Mouse (Mus musculus) stomach, embryonic 15.5 days (tissue): ENCODE results near the gene Hoxa9. TPM values are rescaled to one million over a fixed set of nuclear protein-coding genes. Genes with fewer than 3 reads are reported as not detected.

Experiments
- ATAC-seq: fragments of 200-750 bp; cut with Nextera tagmentation; 2 replicates; pipeline ENCODE4 v1.8.0; 2017; ENCODE audit warnings: low read depth, moderate number of reproducible peaks, moderate TSS enrichment; ENCODE audit not compliant: insufficient read depth, low FRiP score
- H3K27ac ChIP-seq: fragments of 300-500 bp; sonication (generic); 2 replicates; pipeline ENCODE4 v1.5.1; 2015; ENCODE audit warnings: mild to moderate bottlenecking, inconsistent platforms
- H3K27me3 ChIP-seq: fragments of 300-500 bp; sonication (generic); replicated peaks from 2 replicates; pipeline ENCODE4 v1.6.1; 2015; ENCODE audit warnings: inconsistent platforms
- H3K36me3 ChIP-seq: fragments of 300-500 bp; sonication (generic); 2 replicates; pipeline ENCODE4 v1.6.1; 2015; ENCODE audit warnings: inconsistent platforms
- H3K4me1 ChIP-seq: fragments of 300-500 bp; sonication (generic); 2 replicates; pipeline ENCODE4 v1.6.1; 2015; ENCODE audit warnings: inconsistent platforms
- H3K4me2 ChIP-seq: fragments of 300-500 bp; sonication (generic); 2 replicates; pipeline ENCODE4 v1.6.1; 2015; ENCODE audit warnings: mild to moderate bottlenecking, inconsistent platforms
- H3K4me3 ChIP-seq: fragments of 300-500 bp; sonication (generic); replicated peaks from 2 replicates; pipeline ENCODE4 v1.5.1; 2015; ENCODE audit warnings: inconsistent platforms
- H3K9ac ChIP-seq: fragments of 300-500 bp; sonication (generic); 2 replicates; pipeline ENCODE4 v1.6.1; 2015; ENCODE audit warnings: inconsistent platforms
- H3K9me3 ChIP-seq: fragments of 300-500 bp; sonication (generic); 2 replicates; pipeline ENCODE4 v1.6.1; 2016; ENCODE audit warnings: inconsistent platforms
- WGBS: fragments of 180-500 bp; shearing (Covaris S2); methylation state at CpG from one replicate; pipeline ENCODE4 v1.1.7; 2015; 5-methylcytosine and 5-hydroxymethylcytosine counted together
- polyA plus RNA-seq: library from polyadenylated mRNA; unstranded; fragments of >200 nt; fragmentation: Nextera tagmentation; extraction: Ambion mirVana; gene quantifications from 2 replicates; pipeline ENCODE4 v1.2.1, GENCODE M21; 2015

The Hoxa9 gene
- 0.49 and 1.9 TPM in 2 replicates for polyA plus RNA-seq

- Histone ChIP-seq H3K27me3 (peaks cover 93% of the 10 kb centered on the region), H3K9ac (no peak within 1 kb of the TSS)
- 3% methylated on average over 22 of the region's 36 CpGs for WGBS
These were observed at the start of gene Hoxa9 for GRCm38 (mm10) chr6:52230516-52231165. Gene Hoxa9 (minus strand): TSS chr6:52231089.

GRCm38 (mm10) chr6:52276920-52277319 is 46.0 kb upstream of the Hoxa9 start:
- H3K36me3 ChIP-seq = no peaks in the 10 kb centered on the region
- no peak overlapping the region for H3K4me2 ChIP-seq
- H3K27me3 ChIP-seq = peaks cover 70% of the 10 kb centered on the region
- no peak overlapping the region for H3K9ac ChIP-seq
- no peak overlapping the region for H3K4me3 ChIP-seq
- H3K4me1 ChIP-seq = no peaks in the 10 kb centered on the region
- no peaks in the 10 kb centered on the region for H3K9me3 ChIP-seq
- 7% methylated on average over 5 of the region's 5 CpGs for WGBS
- H3K27ac ChIP-seq = no peak overlapping the region
- no peak for ATAC-seq

More at GRCm38 (mm10) chr6:52230516-52231165, at the start of gene Hoxa9:
- Histone ChIP-seq H3K4me3 (no peak within 1 kb of the TSS), H3K27ac (no peak within 1 kb of the TSS), H3K4me2 (no peak within 1 kb of the TSS), H3K4me1 (peaks cover 8% of the 10 kb centered on the region; the same call in 1 of the 2 replicates), H3K9me3 (no peaks in the 10 kb centered on the region), H3K36me3 (no peaks in the 10 kb centered on the region)
- ATAC-seq = no peak

- Histone ChIP-seq H3K27me3 (peaks cover 75% of the 10 kb centered on the region), H3K4me1 (no peaks in the 10 kb centered on the region), H3K36me3 (no peaks in the 10 kb centered on the region), H3K4me2 (no peak overlapping the region), H3K9ac (no peak overlapping the region), H3K27ac (no peak overlapping the region), H3K4me3 (no peak overlapping the region), H3K9me3 (no peaks in the 10 kb centered on the region)
- ATAC-seq = no peak
- WGBS = 5% methylated on average over 6 of the region's 6 CpGs
These were observed 45.5 kb upstream of the Hoxa9 start for GRCm38 (mm10) chr6:52276382-52276781.

GRCm38 (mm10) chr6:52275563-52276280 is 44.8 kb upstream of the Hoxa9 start:
- peaks cover 75% of the 10 kb centered on the region for H3K27me3 ChIP-seq
- H3K4me1 ChIP-seq = no peaks in the 10 kb centered on the region
- H3K4me2 ChIP-seq = no peak overlapping the region
- no peak overlapping the region for H3K27ac ChIP-seq
- 10% methylated on average over 8 of the region's 8 CpGs for WGBS
- H3K9me3 ChIP-seq = no peaks in the 10 kb centered on the region
- H3K4me3 ChIP-seq = no peak overlapping the region
- no peaks in the 10 kb centered on the region for H3K36me3 ChIP-seq
- no peak for ATAC-seq
- no peak overlapping the region for H3K9ac ChIP-seq

- no peak for ATAC-seq
- Histone ChIP-seq H3K27me3 (peaks cover 87% of the 10 kb centered on the region), H3K4me2 (no peak overlapping the region), H3K4me1 (no peaks in the 10 kb centered on the region), H3K4me3 (no peak overlapping the region), H3K27ac (no peak overlapping the region), H3K36me3 (no peaks in the 10 kb centered on the region), H3K9me3 (no peaks in the 10 kb centered on the region), H3K9ac (no peak overlapping the region)
- WGBS = 6% methylated on average over 11 of the region's 11 CpGs
These were observed 43.7 kb upstream of the Hoxa9 start for GRCm38 (mm10) chr6:52274576-52274975.

GRCm38 (mm10) chr6:52273656-52274280 is 42.9 kb upstream of the Hoxa9 start:
- no peaks in the 10 kb centered on the region for H3K36me3 ChIP-seq
- no peak overlapping the region for H3K27ac ChIP-seq
- H3K4me2 ChIP-seq = no peak overlapping the region
- ATAC-seq = no peak
- no peak overlapping the region for H3K9ac ChIP-seq
- H3K4me3 ChIP-seq = no peak overlapping the region
- H3K27me3 ChIP-seq = peaks cover 91% of the 10 kb centered on the region
- no peaks in the 10 kb centered on the region for H3K4me1 ChIP-seq
- WGBS = 4% methylated on average over 22 of the region's 22 CpGs
- no peaks in the 10 kb centered on the region for H3K9me3 ChIP-seq

GRCm38 (mm10) chr6:52272766-52273655 is 42.1 kb upstream of the Hoxa9 start:
- peaks cover 96% of the 10 kb centered on the region for H3K27me3 ChIP-seq
- no peaks in the 10 kb centered on the region for H3K9me3 ChIP-seq
- no peak overlapping the region for H3K4me3 ChIP-seq
- H3K27ac ChIP-seq = no peak overlapping the region
- ATAC-seq = no peak
- no peak overlapping the region for H3K9ac ChIP-seq
- 14% methylated on average over 21 of the region's 22 CpGs for WGBS
- no peak overlapping the region for H3K4me2 ChIP-seq
- no peaks in the 10 kb centered on the region for H3K4me1 ChIP-seq
- H3K36me3 ChIP-seq = no peaks in the 10 kb centered on the region

GRCm38 (mm10) chr6:52270494-52271480 is 39.9 kb upstream of the Hoxa9 start:
- Histone ChIP-seq H3K9me3 (no peaks in the 10 kb centered on the region), H3K4me2 (no peak overlapping the region), H3K36me3 (no peaks in the 10 kb centered on the region), H3K27me3 (peaks cover 92% of the 10 kb centered on the region), H3K4me1 (no peaks in the 10 kb centered on the region), H3K27ac (no peak overlapping the region), H3K9ac (no peak overlapping the region), H3K4me3 (no peak overlapping the region)
- WGBS = 7% methylated on average over 23 of the region's 23 CpGs
- ATAC-seq = no peak

GRCm38 (mm10) chr6:52268756-52269155 is 37.9 kb upstream of the Hoxa9 start:
- H3K4me1 ChIP-seq = no peaks in the 10 kb centered on the region
- no peak overlapping the region for H3K9ac ChIP-seq
- H3K4me2 ChIP-seq = no peak overlapping the region
- ATAC-seq = no peak
- no peak overlapping the region for H3K4me3 ChIP-seq
- H3K27me3 ChIP-seq = peaks cover 93% of the 10 kb centered on the region
- no peaks in the 10 kb centered on the region for H3K36me3 ChIP-seq
- no peaks in the 10 kb centered on the region for H3K9me3 ChIP-seq
- no peak overlapping the region for H3K27ac ChIP-seq
- WGBS = 2% methylated on average over 3 of the region's 3 CpGs

- H3K36me3 ChIP-seq = no peaks in the 10 kb centered on the region
- 10% methylated on average over 7 of the region's 7 CpGs for WGBS
- H3K9ac ChIP-seq = no peak overlapping the region
- no peak overlapping the region for H3K4me2 ChIP-seq
- peaks cover 93% of the 10 kb centered on the region for H3K27me3 ChIP-seq
- H3K27ac ChIP-seq = no peak overlapping the region
- ATAC-seq = no peak
- H3K9me3 ChIP-seq = no peaks in the 10 kb centered on the region
- H3K4me1 ChIP-seq = no peaks in the 10 kb centered on the region
- H3K4me3 ChIP-seq = no peak overlapping the region
These were observed 37.5 kb upstream of the Hoxa9 start for GRCm38 (mm10) chr6:52268341-52268740.

GRCm38 (mm10) chr6:52267691-52268090 is 36.8 kb upstream of the Hoxa9 start:
- 5% methylated on average over 3 of the region's 3 CpGs for WGBS
- Histone ChIP-seq H3K4me1 (no peaks in the 10 kb centered on the region), H3K9ac (no peak overlapping the region), H3K4me2 (no peak overlapping the region), H3K9me3 (no peaks in the 10 kb centered on the region), H3K27me3 (peaks cover 92% of the 10 kb centered on the region), H3K36me3 (no peaks in the 10 kb centered on the region), H3K27ac (no peak overlapping the region), H3K4me3 (no peak overlapping the region)
- ATAC-seq = no peak
